Mouse (Mus musculus) c-Kit-negative CD71-positive TER-119-positive erythroid progenitor cells, embryonic 14.5 days (primary cell): ENCODE results near the gene Rnf25.

Source experiments
- DNase-seq: peaks from one replicate; pipeline ENCODE4 v3.0.0-alpha.2; 2013; ENCODE audit warnings: low read depth, low spot score

Rnf25 gene

DNA sequence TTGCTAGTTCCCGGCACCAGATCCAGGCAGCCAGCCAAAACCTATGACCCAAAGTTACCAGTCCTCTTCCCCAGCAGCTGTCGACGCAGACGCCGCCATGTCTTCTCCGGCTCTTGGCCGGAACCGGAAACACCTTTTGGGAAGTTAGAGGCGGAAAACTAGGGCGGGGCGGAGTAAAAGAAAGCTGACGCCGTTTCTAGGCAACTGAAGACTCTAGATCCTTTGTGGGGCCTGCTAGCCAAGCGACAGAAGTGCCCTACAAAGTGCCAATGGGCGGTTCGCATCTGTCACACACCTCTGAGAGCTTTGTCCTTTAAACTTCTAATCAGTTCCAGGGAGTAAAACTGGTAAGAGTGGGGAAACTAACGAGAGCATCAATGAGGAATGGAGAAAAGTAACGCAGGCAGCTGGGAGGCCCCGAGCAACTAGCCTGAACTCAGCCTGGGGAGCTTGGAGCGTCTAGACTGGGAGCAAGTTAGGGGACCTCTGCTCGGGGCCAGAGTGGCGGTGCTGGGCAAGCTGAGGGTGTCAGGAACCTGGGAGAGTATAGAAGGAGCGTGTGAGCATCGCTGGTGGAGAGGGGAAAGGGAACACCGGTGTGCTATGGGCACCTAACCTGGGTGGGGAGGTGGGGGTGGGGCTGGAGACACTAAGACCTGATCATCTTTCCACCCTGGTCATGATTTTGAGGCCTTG lies at the start of gene Rnf25, which contains the start of gene Stk36:
Gene Rnf25, minus strand, starts transcription at position 131 of the 696 bp plus-strand sequence.
Gene Stk36, plus strand, starts transcription at position 179 of the 696 bp plus-strand sequence.
- DNase-seq: peak; percentile 75

DNA sequence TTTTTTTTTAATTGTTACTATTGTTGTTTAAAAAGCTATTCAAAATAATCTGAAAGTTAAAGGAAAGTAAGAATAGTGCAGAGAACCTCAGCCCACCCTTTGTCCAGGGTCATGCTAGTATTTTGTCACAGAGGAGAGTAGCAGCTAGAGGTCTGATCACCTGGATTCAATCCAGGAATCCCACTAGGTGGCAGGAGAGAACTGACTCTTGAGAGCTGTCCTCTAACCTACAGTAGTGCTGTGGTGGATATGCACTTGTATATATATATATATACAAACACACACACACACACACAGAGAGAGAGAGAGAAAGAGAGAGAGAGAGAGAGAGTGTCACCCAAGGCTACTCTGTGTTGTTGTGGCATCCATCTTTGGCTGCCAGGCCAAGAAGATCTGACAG lies 42.7 kb upstream of the Rnf25 start:
- no peak for DNase-seq

DNA sequence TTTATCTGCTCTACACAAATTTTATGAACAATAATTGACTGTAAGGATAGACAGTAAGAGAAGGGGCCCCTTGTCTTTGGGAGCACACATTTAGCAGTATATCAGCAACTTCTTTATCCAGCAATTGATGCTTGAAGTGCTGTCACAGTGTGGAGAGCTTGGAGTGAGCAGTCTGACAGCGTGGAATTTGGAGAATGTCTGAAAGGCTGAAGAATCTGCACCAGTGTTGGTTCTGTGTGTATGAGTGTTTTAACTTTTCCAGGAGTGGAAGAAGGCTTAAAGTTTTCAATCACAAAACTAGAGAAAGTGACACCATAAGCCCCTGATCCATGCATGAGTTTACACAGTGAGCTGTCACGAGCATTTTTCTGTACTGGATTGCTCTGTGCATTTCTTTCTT lies 42.3 kb upstream of the Rnf25 start:
- no peak for DNase-seq

DNA sequence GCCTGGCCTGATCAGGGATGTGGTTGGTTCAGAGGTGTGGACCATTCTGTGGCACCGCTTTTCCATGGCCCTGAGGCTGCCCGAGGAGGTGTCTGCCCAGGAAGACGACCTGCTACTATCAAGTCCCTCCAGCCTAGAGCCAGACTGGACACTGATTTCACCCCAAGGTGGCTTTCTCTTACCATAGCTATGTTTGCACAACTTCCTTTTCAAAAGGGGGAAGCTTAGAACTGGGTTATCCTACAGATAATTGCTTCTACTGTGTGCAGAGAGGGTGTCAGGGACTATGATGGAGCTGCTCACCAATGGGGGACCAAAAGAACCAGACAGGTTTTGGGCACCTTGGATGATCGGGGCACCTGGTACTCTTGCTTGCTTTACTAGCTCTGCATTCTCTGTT lies 31.5 kb upstream of the Rnf25 start:
- no peak for DNase-seq

DNA sequence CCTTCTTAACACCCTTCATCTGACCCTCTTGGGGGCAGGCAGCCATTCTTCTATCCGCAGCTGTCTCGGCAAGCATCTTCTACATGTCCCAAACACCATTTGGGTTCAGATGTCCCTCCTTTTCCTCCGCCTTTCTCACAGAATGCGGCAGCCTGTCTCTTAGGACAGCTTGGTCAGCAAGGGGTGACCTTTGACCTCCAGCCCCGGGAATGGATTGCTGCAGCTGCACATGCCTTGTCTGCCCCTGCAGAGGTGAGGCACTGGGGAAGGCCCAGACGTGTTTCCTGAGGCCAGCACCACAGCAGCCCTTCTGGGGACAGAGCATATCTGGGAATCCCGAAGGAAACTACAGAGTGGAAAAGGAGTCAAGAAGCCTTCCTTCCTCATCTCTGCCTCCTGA lies 26.8 kb upstream of the Rnf25 start:
- no peak for DNase-seq

DNA sequence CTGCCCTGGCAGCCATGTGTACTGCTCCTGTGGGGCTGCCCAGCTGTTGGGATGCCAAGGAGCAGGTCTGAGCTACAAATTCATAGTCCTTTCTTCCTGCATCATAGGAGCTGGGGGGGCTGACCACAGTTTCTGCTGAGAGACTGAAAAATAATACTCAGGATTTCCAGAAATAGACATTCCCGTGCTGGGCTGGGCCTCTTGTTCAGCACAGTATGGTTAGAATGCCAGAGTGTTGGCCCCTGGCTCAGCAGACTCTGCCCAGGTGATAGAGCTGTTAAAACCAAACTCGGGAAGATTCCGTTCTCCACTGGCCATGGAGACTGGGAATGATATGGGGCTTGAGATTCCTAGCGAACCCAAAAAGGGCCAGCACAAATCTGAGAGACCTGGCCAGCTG lies 24.9 kb upstream of the Rnf25 start:
- no peak for DNase-seq

DNA sequence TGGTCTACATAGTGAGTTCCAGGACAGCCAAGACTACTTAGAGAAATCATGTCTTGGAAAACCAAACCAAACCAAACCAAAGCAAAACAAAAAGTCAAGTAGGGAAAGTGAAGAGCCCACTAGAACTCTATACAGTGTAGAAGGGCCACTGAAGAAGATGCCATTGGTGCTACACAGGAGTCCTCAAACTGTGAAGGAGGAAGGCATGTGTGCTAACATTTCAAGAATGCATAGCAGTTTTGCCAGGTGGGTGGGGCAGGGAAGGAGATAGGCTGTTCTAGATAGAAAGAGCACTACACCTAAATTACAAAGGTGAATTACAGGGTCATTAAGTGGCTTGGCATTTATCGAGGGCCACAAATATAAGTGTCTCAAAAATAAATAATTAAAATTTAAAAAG lies 23.0 kb upstream of the Rnf25 start:
- no peak for DNase-seq

DNA sequence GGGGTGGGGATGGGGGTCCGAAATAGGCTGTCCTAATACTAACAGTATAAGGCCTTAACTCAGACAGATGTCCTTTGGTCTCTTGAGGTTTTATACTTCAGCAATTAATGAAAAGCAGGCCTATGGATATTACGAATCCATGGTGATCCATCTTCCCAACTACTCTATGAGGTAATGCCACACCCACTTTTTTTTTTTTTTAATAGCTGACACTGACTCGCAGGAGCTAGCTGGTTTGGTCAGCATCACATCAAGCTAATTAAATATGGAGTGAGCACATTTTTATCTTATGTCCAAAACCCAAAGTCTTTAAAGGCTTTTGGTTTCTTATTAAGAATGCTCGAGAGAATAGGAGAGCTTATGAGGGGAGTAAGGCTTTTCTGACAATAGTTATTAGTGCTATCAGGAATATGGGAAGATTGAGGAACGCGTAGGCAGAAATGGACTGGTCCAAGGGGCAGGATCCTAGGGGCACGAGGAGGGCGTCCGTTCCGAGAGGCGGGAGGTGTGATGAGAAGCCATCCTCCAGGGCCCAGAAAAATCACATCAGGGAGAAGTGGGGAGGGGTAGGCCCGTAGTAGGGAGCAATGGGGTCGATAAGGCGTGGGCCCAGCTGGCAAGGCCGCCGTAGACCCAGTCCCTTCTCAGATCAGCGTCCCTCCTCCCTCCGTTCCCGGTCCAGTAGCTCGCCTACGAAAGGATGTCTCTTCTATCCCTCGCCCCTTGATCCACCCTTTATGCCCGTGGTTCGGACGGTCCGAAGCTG lies 513 bp downstream of the Rnf25 start:
- DNase-seq: no peak

DNA sequence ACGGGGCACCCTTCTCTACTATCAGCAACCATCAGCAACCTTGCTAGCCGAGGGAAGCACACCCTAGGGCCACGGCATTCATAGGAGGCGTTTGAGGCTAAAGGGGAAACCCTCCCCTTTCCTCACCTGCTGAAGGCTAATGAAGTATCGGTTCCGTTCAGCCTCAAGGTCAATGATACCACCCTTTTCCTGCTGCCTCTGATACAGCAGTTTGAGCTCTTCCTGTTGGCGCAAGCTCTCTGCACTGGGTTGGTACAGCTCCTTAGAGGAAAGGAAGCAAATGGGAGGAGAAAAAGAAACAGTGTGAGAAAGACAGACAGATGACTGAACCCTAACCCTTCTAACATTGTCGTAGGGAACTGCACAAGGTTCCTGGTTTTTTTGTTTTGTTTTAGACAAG lies 6.8 kb downstream of the Rnf25 start:
- no peak for DNase-seq

DNA sequence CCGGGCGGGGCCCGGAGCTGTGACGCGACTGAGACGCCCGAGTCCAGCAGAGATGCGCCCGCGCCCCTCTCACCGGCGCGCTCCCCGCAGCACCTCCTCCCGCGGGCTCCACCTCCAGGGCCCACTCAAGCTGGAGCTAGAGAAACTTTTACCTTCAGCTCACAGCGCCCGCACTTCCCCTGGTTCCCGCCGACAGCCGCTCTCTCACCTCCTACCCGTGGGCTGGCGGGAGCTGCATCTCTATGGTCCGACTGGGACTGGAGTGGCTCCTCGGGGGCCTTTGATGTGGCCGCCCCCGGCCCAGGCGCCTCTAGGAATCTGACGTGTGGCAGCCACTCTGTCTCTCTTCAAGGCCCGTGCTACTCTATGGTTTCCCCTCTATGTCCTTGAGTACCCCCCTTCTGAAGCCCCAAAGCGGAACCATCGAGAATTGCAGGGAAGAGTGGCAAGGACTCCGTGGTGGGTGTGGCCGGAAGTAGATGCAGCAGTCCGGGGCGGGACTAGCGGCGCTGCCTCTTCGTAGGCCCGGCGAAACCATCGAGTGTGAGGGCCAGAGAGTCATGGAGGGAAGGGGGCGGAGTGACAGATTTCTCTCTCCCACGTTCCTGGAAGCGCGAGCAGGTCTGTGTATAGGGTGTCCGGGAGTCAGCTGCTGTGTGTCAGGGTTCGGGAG lies 13.3 kb downstream of the Rnf25 start, which contains the start of the genes Zfp142 and Bcs1l:
Gene Zfp142, minus strand, starts transcription at position 474 of the 673 bp plus-strand sequence.
Gene Bcs1l, plus strand, starts transcription at position 517 of the 673 bp plus-strand sequence.
- DNase-seq: peak; percentile 94

DNA sequence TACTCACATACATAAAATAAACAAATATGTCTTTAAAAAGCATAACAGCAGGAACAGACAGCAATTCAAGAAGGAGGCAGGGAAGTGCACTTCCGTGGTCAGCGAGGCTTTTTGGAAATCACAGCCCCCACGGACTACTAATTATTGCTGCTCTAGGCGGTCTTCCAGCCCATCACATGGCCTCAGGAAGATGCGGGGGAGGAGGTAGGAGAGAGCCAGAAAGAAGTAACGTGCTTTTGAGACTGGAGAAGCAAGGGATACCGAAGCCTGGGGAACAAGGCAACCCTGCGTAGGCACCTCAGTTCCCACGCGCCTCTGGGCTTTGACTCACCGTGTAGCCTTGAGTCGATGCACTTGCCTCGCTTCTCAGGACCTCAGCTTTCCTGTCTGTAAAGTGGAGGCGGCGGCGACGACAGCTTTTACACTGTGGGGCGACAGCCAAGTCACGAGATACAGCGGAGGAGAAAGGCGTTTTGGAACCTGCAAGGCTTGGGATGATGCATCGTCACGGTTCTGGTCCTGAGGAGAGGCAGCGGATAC lies 13.9 kb downstream of the Rnf25 start:
- DNase-seq: peak; percentile 69

DNA sequence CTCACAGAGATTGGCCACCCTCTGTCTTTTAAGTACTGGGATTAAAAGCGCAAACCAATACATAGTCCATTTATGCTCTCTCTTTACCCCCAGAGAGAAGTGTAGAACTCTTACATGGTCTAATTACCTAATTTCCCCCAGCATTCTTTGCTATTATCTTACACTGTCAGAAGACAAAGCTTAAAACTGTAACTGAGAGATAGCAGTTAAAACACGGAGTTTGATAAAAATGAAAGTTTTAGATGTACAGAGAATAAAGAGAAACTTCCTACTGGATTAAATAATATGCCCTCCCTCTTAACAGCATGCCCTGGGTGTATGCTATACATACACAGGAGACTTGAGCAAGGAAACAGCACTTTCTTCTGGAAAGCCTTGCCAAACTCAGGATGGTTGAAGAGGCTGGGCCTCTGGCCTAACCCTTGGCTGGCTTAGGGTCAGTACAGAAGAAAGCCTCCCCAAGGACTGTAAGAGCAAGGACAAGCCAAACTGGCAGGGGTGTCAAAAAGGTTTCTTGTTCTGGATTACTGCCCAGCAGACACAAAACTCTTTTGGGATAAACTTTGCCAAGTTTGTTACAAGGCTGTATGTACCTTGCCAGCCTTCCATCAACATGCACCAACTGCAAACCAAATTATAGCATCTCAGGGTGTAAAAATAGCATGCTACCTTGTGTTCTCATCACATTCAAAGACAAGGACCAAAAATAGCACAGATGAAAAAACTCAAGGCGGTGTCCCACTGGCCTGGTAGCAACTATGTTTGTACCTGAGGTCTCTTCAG lies 16.4 kb downstream of the Rnf25 start:
- DNase-seq: no peak

DNA sequence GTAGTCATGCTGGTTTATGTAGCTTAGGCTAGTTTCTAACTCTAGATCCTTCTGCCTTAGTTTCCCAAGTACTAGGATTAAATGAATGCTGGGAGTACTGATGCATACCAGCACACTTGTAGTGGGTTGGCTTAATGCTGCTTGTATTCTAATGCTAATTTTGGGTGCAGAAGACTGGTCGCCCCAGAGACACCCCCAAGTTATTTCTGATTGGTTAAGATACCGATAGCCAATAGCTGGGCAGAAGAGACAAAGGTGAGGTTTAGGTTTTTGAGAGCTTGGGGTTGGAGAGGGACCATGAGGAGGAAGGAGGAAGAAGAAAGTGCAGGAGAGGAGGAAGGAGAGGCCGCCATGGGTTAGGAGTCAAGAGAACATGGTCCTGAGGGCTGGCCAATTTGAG lies 18.6 kb downstream of the Rnf25 start:
- DNase-seq: no peak

DNA sequence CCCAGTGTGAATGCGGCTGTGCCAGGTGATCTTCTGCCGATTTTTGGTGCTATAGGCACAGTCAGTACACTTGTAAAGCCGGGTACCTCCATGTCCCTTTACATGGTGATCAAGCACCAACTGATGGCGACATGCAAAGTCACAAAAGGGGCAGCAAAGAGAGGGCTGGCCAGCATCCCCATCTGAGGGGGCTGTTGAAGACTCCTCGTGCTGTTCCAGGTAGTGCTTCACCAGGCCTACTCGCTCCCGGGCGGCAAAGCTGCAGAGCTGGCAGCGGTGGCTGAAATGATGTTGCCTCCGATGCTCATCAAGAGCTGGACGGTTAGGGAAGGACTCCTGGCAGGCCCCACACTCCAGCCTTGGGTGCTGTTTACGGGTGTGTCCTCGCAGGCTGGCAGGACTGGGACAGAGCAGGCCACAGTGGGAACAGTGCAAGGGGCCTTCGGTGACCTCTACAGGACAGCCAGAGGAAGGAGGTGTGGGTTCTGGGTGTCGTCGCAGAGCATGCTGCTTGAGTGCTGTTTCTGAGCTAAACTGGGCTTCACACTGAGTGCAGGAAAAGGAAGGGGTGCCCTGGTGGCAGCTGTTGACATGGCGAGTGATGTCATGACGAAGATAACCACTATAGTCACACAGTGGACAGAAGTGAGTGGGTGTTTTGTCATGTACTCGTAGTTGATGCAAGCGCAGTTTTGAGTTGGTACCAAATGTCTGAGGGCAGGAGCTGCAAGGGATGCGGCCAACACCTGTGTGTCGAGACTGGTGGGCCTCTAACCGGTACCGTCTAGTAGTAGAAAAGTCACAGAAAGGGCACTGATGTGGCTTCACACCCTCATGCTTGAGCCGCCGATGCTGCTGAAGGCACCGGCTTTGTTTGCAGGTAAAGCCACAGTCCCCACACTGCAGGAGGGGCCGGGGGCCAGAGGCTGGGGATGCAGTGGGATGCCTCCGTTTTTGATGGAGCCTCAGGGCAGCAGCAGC lies 31.2 kb downstream of the Rnf25 start:
- DNase-seq: no peak

DNA sequence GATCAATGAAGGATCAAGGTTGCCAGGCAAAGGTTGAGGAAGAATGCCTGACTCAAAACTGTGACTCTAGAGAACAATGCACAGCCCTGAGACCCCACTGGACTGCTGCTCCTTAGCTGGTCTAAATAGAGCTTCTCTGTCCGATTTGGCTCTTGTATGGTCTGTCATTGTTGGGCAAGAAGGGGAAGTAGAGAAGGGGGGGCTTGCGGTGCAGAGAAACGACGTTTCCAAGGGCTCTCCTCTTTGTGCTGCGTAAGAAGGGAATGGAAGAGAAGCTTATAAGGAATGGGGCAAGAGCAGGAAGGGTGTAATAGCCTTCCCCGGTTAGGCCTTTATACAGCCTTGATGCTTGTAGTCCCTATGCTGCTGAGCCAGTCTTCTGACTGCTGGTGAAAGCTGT lies 35.4 kb downstream of the Rnf25 start:
- no peak for DNase-seq

DNA sequence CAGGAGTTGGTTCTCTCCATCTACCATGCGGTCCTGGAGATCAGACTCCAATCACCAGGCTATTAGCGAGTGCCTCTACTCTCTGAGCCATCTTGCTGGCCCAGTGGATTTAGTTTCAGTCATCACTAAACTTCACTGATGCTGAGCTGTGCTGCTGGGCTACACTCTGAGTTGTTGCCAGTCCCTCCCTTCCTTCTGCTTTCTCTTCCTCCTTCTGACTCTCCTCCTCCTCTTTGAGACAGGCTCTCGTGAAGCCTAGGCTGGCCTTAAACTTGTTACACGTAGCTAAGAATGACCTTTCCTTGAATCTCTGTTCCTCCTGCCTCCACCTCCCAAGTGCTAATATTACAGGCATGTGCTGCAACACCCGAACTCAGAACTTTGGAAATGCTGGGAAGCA lies 42.1 kb downstream of the Rnf25 start:
- no peak for DNase-seq

DNA sequence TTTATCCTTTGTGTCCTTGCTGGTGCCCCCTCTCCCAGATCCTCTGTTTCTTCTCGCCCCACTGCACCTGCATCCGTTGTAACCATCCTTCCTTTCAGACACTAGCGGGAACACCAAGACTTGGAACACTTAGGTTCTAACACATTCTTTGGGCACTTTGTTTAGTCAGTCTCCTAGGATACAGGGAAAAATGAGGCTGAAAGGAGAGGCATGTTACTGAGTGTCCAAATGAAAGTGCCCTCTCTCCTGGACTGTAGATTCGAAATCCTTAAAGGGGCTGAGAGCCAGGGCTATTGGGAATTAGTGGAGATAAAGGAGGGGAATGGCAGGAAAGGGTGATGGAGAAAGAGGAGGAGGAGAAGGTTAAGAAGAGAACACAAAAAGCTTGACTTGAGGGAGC lies 57.0 kb downstream of the Rnf25 start, which contains the start of gene Usp37:
Gene Usp37, minus strand, starts transcription at position 101 of the 400 bp plus-strand sequence.
- no peak for DNase-seq
